Mouse (Mus musculus) lung, adult 2 months (tissue): Measurements from ENCODE around the gene Uso1.

Experiments
- CTCF ChIP-seq: fragments of 200-500 bp; IDR thresholded peaks from 2 replicates; pipeline ENCODE4 v1.5.1; 2011; ENCODE audit warnings: mild to moderate bottlenecking, low read length, control low read depth; ENCODE audit not compliant: insufficient read depth
- POLR2A ChIP-seq: fragments of 200-500 bp; IDR thresholded peaks from 2 replicates; pipeline ENCODE4 v1.6.1; 2011; ENCODE audit warnings: low read depth, mild to moderate bottlenecking, control low read depth, low read length, borderline replicate concordance; ENCODE audit errors: extremely low read depth

GRCm38 (mm10) chr5:92233366-92233765 is 95.6 kb downstream of the Uso1 start:
- TF ChIP-seq POLR2A (no peak), CTCF (no peak)
